Mouse (Mus musculus): ENCODE results near the gene Glp2r.

Gene Glp2r

DNA sequence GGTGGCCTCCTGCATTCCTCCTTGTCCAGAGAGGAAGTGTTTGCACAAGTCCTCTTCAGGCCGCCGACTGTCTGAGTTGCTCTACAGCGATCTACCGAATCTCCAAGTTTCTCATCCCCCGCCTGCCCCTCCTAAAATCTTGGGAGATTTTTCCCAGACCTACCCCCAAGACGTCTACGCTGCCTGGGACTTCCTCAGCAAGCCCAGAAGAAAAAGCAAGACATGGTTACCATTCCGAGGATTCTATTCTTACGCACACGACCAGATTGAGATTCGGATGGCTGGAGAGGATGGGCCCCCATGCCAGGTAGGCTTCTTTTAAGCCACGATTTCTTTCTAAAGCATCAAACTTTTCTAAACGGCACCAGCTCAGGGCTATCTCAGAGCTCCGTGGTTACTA lies at the start of gene Glp2r:
Glp2r (minus strand) TSS at position 101 of the 400 bp plus-strand sequence.
- DNase-seq (ENCODE audit: low spot score in 2 of 2), result no peak

DNA sequence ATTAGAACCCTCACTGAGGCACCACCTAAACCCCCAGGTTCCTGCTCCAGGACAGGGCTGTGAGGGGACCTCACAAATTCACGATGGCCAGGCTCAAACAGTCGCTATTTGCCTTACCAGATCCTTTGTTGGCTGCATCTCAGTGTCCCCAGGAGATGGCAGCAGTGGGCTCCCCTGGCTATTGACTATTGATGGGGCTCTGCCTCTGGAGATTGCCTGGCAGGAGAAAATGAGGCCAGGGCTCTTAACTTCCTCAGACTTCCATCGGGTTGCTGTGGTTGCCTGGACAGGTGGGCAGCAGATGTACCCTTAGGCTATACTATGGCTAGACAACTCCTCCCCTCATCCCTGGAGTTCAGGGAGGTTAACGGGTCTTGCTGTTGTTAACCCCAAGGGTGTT lies 49.3 kb upstream of the Glp2r start:
- no peak for DNase-seq (ENCODE audit: low spot score in 2 of 2)

DNA sequence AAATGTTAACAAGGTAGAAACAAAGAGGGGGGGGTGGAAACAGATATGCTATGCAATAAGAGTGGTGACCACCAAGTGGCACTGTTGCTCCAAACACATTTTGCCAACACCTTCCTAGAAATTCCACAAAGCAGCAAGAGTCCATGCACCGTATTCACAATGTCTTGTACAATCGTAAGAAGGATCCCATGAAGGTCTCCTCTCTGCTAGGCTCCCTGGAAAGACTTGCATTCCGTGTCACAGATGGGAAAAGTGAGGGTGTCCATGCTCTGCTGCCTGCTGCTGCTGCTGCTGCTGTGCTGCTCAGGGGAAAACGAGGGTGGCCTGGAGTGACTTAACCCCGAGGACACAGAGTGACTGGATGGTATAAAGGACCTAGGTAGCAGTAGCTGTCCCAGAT lies 48.7 kb upstream of the Glp2r start:
- DNase-seq (ENCODE audit: low spot score in 2 of 2), result no peak

DNA sequence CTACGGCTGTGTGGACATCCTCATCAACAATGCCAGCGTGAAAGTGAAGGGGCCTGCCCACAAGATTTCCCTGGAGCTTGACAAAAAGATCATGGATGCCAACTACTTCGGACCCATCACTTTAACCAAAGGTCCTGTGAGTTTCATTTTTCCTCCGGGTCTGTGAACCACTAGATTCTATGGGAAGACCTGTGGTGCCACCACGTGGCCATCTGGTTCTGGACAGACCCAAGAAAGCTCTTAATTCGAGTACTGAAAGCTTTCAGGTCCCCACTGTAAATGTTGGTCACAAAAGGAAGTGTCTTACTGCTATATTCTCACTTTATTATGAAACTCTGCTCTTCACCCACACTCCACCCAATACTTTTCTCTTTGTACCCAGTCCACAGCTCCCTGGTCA lies 40.6 kb upstream of the Glp2r start:
- no peak for DNase-seq (ENCODE audit: low spot score in 2 of 2)

DNA sequence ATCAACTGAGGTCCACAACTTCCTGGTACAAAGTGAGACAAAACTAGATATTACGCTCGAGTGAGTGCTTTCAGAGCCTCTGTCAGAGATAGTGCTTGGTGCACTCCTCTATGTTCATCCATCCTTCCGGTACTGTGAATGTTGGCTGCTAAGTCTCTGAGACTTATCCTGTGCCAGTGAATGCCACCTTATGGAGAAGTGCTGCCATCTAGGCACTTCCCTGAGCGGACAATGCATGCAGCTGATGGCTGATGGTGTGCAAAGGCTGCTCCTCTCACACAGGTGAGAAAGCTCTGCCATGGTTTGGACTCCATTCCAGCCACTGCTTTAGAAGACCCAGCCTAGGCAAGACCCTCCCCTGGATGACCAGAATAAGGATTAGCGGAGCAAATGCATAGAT lies 37.1 kb upstream of the Glp2r start:
- no peak for DNase-seq (ENCODE audit: low spot score in 2 of 2)

DNA sequence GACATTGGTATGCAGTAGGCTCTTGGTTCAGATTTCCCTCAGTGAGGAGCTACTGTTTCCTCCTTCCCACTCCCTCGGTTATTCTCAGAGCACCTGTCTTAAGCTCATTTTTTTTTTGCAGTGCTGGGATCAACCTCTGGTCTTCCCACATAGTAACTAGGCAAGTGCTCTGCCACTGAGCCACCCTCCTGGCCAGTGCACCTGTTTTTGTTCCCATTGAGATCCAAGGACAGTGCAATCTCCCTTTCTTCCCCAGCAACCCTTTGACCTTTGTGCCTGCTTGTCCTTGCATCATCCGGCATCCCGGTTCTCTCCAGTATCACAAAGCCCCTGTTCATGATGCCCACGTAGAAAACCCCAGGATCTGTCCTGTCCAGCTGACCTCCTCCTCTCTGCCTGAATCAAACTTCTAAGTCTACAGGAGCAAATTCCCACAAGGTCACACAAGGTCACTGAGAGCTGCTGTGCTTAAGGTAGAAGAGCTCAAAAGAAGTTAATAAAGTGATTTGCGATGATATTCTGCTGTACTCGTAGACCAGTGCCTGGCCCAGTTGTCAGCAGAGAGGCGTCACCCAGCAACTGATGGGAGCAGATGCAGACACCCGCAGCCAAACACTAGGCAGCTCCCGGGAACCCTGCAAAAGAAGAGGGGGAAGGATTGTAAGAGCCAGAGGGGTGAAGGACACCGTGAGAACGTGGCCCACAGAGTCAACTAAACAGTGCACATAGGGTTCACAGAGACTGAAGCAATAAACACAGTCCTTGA lies 36.1 kb upstream of the Glp2r start:
- DNase-seq (ENCODE audit: low spot score in 2 of 2), result no peak

GRCm38 (mm10) chr11:67805538-67805937 lies 34.6 kb upstream of the Glp2r start:
- no peak for DNase-seq (ENCODE audit: low spot score in 2 of 2)

DNA sequence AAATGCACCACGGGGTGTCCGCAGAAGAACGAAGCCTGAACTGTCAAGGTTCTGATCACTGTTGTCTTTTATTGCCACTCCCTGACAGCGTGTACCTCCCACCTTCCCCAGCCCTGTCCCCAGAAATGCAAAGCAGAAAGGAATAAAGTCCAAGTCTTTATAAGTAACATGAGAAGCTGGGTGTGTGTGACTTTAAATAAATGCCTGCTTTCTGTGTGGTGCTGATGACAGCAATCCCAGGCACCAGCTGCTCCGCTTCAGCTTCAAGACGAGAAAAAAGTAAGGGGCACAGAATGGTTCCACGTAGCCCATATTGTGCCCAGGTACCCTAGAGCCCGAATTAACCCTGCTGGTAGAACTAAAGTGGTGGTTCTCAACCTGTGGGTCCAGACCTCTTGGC lies 30.2 kb upstream of the Glp2r start:
- no peak for DNase-seq (ENCODE audit: low spot score in 2 of 2)

- no peak for DNase-seq (ENCODE audit: low spot score in 2 of 2)
Measured at GRCm38 (mm10) chr11:67800130-67800723, 29.3 kb upstream of the Glp2r start.

- DNase-seq (ENCODE audit: low spot score in 2 of 2), result no peak
Measured at GRCm38 (mm10) chr11:67797931-67798330, 27.0 kb upstream of the Glp2r start, which contains the start of gene Dhrs7c. TSS of gene Dhrs7c (plus strand) at chr11:67798187.

DNA sequence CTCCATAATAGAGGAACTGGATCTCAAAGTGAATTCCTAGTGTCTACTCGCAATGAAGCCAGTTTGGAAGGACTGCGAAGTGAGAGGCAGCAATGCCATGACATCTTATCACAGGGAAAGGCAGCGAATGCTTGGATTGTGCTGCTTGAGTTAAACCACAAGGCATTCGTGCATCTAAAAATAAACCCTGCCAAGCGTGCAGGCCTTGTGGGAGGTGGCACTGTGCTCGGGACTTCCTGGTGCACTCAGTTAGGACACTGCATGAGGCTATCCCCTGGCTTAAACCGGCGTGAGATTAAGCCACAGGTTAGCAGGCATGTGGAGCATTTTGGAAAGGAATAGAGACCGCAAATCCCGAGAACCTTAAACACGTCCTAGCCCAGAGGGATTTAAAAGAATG lies 19.2 kb upstream of the Glp2r start:
- DNase-seq (ENCODE audit: low spot score in 2 of 2), result no peak

DNA sequence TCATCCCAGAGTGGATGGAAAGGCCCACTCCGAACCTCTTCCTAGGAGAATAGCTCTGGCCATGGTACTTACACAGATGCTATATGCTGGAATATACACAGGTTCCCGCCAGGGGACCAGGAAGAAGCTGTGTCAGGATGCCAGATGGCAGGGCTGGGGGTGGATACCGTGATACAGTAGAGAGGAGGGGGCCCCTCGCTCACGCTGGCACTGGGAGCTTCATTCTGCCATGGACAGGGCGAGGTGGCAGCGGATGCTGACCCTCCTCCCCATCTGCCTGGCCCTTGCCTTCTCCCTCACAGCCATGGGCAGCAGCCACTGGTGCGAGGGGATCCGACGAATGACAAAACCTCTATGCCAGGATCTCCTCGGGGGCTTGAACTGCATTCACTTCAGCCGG lies 3.4 kb upstream of the Glp2r start, which contains the start of gene Gsg1l2:
Gsg1l2 (plus strand) TSS at position 230 of the 400 bp plus-strand sequence.
- DNase-seq (ENCODE audit: low spot score in 2 of 2), result no peak

- DNase-seq (ENCODE audit: low spot score in 2 of 2), result no peak
Measured at GRCm38 (mm10) chr11:67772577-67772976, 1.6 kb upstream of the Glp2r start.

DNA sequence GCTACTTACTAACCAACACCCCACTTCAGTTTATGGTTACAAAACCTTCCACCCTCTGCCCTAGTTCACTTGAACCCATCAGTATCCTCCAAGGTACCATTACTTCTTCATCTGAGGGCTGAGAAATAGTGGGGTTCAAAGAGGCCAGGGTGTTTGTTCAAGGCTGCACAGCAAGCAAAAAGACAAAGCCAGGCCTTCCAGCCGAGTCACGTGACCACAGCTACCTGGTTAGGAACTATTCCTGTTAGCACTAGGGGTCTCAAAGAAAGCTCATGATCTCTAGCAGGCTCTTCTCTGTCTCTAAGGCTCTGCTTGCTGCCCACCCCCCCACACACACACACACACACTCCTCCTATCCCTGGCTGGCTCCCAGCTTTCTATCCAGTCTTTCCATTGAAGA lies 738 bp upstream of the Glp2r start:
- no peak for DNase-seq (ENCODE audit: low spot score in 2 of 2)

- no peak for DNase-seq (ENCODE audit: low spot score in 2 of 2)
Measured at GRCm38 (mm10) chr11:67757373-67758167, 13.4 kb downstream of the Glp2r start.

- DNase-seq (ENCODE audit: low spot score in 2 of 2), result no peak
Measured at GRCm38 (mm10) chr11:67756287-67756686, 14.7 kb downstream of the Glp2r start.

- no peak for DNase-seq (ENCODE audit: low spot score in 2 of 2)
Measured at GRCm38 (mm10) chr11:67741569-67741968, 29.4 kb downstream of the Glp2r start.

DNA sequence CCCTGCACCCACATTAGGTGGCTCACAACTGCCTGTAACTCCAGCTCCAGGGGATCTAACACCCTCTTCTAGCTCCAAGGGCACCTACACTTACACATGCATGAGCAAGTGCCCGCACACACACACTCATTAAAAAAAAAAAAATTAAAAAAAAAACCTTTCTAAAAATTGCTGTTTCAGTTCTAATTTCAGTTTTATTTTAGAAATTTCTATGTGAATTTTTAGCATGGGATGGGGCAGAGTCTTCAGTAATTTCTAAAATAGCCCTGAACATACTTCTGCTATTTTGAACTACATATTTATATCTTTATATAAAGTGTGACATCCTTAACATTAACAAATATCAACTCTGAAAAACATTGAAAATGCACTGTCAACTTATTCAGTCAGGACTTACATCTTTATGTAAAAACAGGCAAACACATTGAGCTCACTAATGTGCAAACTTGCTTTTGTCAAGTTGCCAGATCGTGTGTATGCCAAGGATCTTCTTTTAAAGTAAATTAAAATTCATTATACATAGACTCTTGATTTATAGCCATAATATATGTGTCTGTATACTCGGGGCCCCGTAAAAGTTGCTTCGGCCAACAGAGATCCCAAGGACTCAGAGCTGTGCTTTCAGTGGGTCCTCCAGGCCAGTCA lies 32.0 kb downstream of the Glp2r start:
- DNase-seq (ENCODE audit: low spot score in 2 of 2), result no peak

GRCm38 (mm10) chr11:67738345-67738744 lies 32.6 kb downstream of the Glp2r start:
- no peak for DNase-seq (ENCODE audit: low spot score in 2 of 2)

- DNase-seq (ENCODE audit: low spot score in 2 of 2), result no peak
Measured at GRCm38 (mm10) chr11:67734597-67734996, 36.4 kb downstream of the Glp2r start.

DNA sequence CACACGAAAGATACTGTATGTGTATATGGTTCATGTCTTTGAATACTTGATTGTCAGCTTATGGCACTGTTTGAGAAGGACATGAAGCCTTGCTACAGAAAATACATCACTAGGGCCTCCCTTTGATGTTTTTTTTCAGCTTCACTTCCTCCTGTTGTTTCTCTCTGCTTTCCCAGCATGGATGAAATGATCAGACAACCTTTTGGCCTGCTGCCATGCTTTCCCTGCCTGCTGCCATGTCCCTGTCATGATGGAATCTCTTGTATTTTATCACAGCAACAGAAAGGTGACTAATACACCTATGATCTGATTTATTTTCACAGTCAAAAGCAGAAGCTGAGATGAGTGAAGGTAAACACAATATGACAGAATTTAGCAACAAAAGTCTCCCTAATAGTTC lies 37.2 kb downstream of the Glp2r start:
- no peak for DNase-seq (ENCODE audit: low spot score in 2 of 2)

GRCm38 (mm10) chr11:67731056-67731455 lies 39.9 kb downstream of the Glp2r start:
- no peak for DNase-seq (ENCODE audit: low spot score in 2 of 2)

Measured in spleen, postnatal 4 days (tissue).